Mouse (Mus musculus) intestine, embryonic 16.5 days (tissue): ENCODE measurements around the gene Il1b. TPM values are rescaled to one million over a fixed set of nuclear protein-coding genes. Genes with fewer than 3 reads are reported as not detected.

Source experiments
- ATAC-seq: fragments of 200-750 bp; cut with Nextera tagmentation; 2 replicates; pipeline ENCODE4 v1.8.0; 2017; ENCODE audit warnings: moderate TSS enrichment, moderate library complexity
- H3K27ac ChIP-seq: fragments of 300-500 bp; sonication (generic); 2 replicates; pipeline ENCODE4 v1.5.1; 2014; ENCODE audit warnings: mild to moderate bottlenecking, low read length
- H3K27me3 ChIP-seq: fragments of 300-500 bp; sonication (generic); replicated peaks from 2 replicates; pipeline ENCODE4 v1.6.1; 2014; ENCODE audit warnings: low read length, control low read depth, mixed read lengths; ENCODE audit not compliant: control insufficient read depth, insufficient read depth
- H3K36me3 ChIP-seq: fragments of 300-500 bp; sonication (generic); 2 replicates; pipeline ENCODE4 v1.6.1; 2014; ENCODE audit warnings: low read length, control low read depth; ENCODE audit not compliant: control insufficient read depth, insufficient read depth
- H3K4me1 ChIP-seq: fragments of 300-500 bp; sonication (generic); 2 replicates; pipeline ENCODE4 v1.6.1; 2014; ENCODE audit warnings: low read length, control low read depth, mixed read lengths; ENCODE audit not compliant: control insufficient read depth, insufficient read depth
- H3K4me2 ChIP-seq: fragments of 300-500 bp; sonication (generic); 2 replicates; pipeline ENCODE4 v1.6.1; 2014; ENCODE audit warnings: low read depth, low read length, control low read depth
- H3K4me3 ChIP-seq: fragments of 300-500 bp; sonication (generic); 2 replicates; pipeline ENCODE4 v1.5.1; 2014; ENCODE audit warnings: mild to moderate bottlenecking, low read length
- H3K9ac ChIP-seq: fragments of 300-500 bp; sonication (generic); 2 replicates; pipeline ENCODE4 v1.6.1; 2014; ENCODE audit warnings: low read depth, low read length
- H3K9me3 ChIP-seq: fragments of 300-500 bp; sonication (generic); 2 replicates; pipeline ENCODE4 v1.6.1; 2016; ENCODE audit warnings: low read length, control low read depth; ENCODE audit not compliant: control insufficient read depth
- WGBS: fragments of 180-500 bp; shearing (Covaris S2); extraction: QIAGEN DNeasy Blood & Tissue Kit; methylation state at CpG from one replicate; pipeline ENCODE4 v1.1.7; 2014; 5-methylcytosine and 5-hydroxymethylcytosine counted together
- polyA plus RNA-seq: library from polyadenylated mRNA; unstranded; fragments of >200 nt; fragmentation: Nextera tagmentation; extraction: Ambion mirVana; gene quantifications from 2 replicates; pipeline ENCODE4 v1.2.1, GENCODE M21; 2015

The Il1b gene
- polyA plus RNA-seq, 1 experiment from 2014 or later, result 0.26 TPM

- Histone ChIP-seq H3K4me1 (no peaks in the 10 kb centered on the region), H3K4me2 (no peak overlapping the region), H3K36me3 (no peaks in the 10 kb centered on the region), H3K9me3 (no peaks in the 10 kb centered on the region), H3K27ac (no peak overlapping the region), H3K9ac (no peak overlapping the region), H3K4me3 (no peak overlapping the region), H3K27me3 (no peaks in the 10 kb centered on the region)
- no peak for ATAC-seq
- 79% methylated on average over 3 of the region's 3 CpGs for WGBS
Measured at GRCm38 (mm10) chr2:129402330-129402729, 31.4 kb upstream of the Il1b start.

GRCm38 (mm10) chr2:129401803-129402202 lies 30.9 kb upstream of the Il1b start:
- no peak overlapping the region for H3K9ac ChIP-seq
- no peak overlapping the region for H3K4me3 ChIP-seq
- no peaks in the 10 kb centered on the region for H3K9me3 ChIP-seq
- no peaks in the 10 kb centered on the region for H3K36me3 ChIP-seq
- ATAC-seq, result no peak
- no peak overlapping the region for H3K4me2 ChIP-seq
- WGBS, result 87% methylated on average over 5 of the region's 5 CpGs
- no peak overlapping the region for H3K27ac ChIP-seq
- H3K4me1 ChIP-seq, result no peaks in the 10 kb centered on the region
- no peaks in the 10 kb centered on the region for H3K27me3 ChIP-seq

GRCm38 (mm10) chr2:129398176-129398575 lies 27.2 kb upstream of the Il1b start:
- ATAC-seq, result no peak
- no peaks in the 10 kb centered on the region for H3K27me3 ChIP-seq
- 79% methylated on average over 3 of the region's 3 CpGs for WGBS
- no peaks in the 10 kb centered on the region for H3K36me3 ChIP-seq
- H3K27ac ChIP-seq, result no peak overlapping the region
- no peaks in the 10 kb centered on the region for H3K9me3 ChIP-seq
- H3K4me3 ChIP-seq, result no peak overlapping the region
- H3K4me2 ChIP-seq, result no peak overlapping the region
- H3K9ac ChIP-seq, result no peak overlapping the region
- H3K4me1 ChIP-seq, result no peaks in the 10 kb centered on the region

GRCm38 (mm10) chr2:129393524-129393923 lies 22.6 kb upstream of the Il1b start:
- 30% methylated on average over 6 of the region's 6 CpGs for WGBS
- H3K9ac ChIP-seq, result no peak overlapping the region
- ATAC-seq, result no peak
- no peaks in the 10 kb centered on the region for H3K27me3 ChIP-seq
- H3K4me3 ChIP-seq, result no peak overlapping the region
- no peaks in the 10 kb centered on the region for H3K4me1 ChIP-seq
- H3K9me3 ChIP-seq, result no peaks in the 10 kb centered on the region
- H3K27ac ChIP-seq, result no peak overlapping the region
- no peaks in the 10 kb centered on the region for H3K36me3 ChIP-seq
- H3K4me2 ChIP-seq, result no peak overlapping the region

- 85% methylated on average over 5 of the region's 5 CpGs for WGBS
- ATAC-seq, result no peak
- H3K27ac ChIP-seq, result no peak overlapping the region
Measured at GRCm38 (mm10) chr2:129390161-129390560, 19.2 kb upstream of the Il1b start.

GRCm38 (mm10) chr2:129389323-129389722 lies 18.4 kb upstream of the Il1b start:
- no peak for ATAC-seq
- H3K27me3 ChIP-seq, result no peaks in the 10 kb centered on the region
- no peaks in the 10 kb centered on the region for H3K36me3 ChIP-seq
- no peaks in the 10 kb centered on the region for H3K4me1 ChIP-seq
- WGBS, result 65% methylated on average over 2 of the region's 2 CpGs
- no peak overlapping the region for H3K9ac ChIP-seq
- H3K4me3 ChIP-seq, result no peak overlapping the region
- H3K9me3 ChIP-seq, result no peaks in the 10 kb centered on the region
- no peak overlapping the region for H3K27ac ChIP-seq
- H3K4me2 ChIP-seq, result no peak overlapping the region

More at GRCm38 (mm10) chr2:129390161-129390560, 19.2 kb upstream of the Il1b start:
- Histone ChIP-seq H3K36me3 (no peaks in the 10 kb centered on the region), H3K4me3 (no peak overlapping the region), H3K4me2 (no peak overlapping the region), H3K4me1 (no peaks in the 10 kb centered on the region), H3K9ac (no peak overlapping the region), H3K27me3 (no peaks in the 10 kb centered on the region), H3K9me3 (no peaks in the 10 kb centered on the region)

GRCm38 (mm10) chr2:129385331-129385730 lies 14.4 kb upstream of the Il1b start:
- no peaks in the 10 kb centered on the region for H3K9me3 ChIP-seq
- no peak for ATAC-seq
- no peaks in the 10 kb centered on the region for H3K36me3 ChIP-seq
- WGBS, result 88% methylated on average over 3 of the region's 3 CpGs
- no peak overlapping the region for H3K4me2 ChIP-seq
- no peak overlapping the region for H3K27ac ChIP-seq
- no peaks in the 10 kb centered on the region for H3K27me3 ChIP-seq
- no peak overlapping the region for H3K9ac ChIP-seq
- no peak overlapping the region for H3K4me3 ChIP-seq
- H3K4me1 ChIP-seq, result no peaks in the 10 kb centered on the region

GRCm38 (mm10) chr2:129384272-129384660 lies 13.3 kb upstream of the Il1b start:
- no peak overlapping the region for H3K9ac ChIP-seq
- no peak overlapping the region for H3K27ac ChIP-seq
- H3K9me3 ChIP-seq, result no peaks in the 10 kb centered on the region
- H3K27me3 ChIP-seq, result no peaks in the 10 kb centered on the region
- no peak overlapping the region for H3K4me2 ChIP-seq
- no peaks in the 10 kb centered on the region for H3K4me1 ChIP-seq
- no peak for ATAC-seq
- no peaks in the 10 kb centered on the region for H3K36me3 ChIP-seq
- no peak overlapping the region for H3K4me3 ChIP-seq
- WGBS, result 80% methylated on average over 8 of the region's 8 CpGs

GRCm38 (mm10) chr2:129383512-129384271 lies 12.8 kb upstream of the Il1b start:
- ATAC-seq, result no peak
- no peaks in the 10 kb centered on the region for H3K36me3 ChIP-seq
- no peak overlapping the region for H3K27ac ChIP-seq
- no peak overlapping the region for H3K4me2 ChIP-seq
- H3K4me1 ChIP-seq, result no peaks in the 10 kb centered on the region
- no peaks in the 10 kb centered on the region for H3K9me3 ChIP-seq
- H3K4me3 ChIP-seq, result no peak overlapping the region
- WGBS, result 89% methylated on average over 8 of the region's 8 CpGs
- H3K27me3 ChIP-seq, result no peaks in the 10 kb centered on the region
- H3K9ac ChIP-seq, result no peak overlapping the region
